Mouse (Mus musculus): ENCODE results near the gene Il11. TPM values are rescaled to one million over a fixed set of nuclear protein-coding genes. Genes with fewer than 3 reads are reported as not detected.

Il11 gene
- polyA plus RNA-seq, 2 experiments, result 0.03 TPM; not detected in 1

DNA sequence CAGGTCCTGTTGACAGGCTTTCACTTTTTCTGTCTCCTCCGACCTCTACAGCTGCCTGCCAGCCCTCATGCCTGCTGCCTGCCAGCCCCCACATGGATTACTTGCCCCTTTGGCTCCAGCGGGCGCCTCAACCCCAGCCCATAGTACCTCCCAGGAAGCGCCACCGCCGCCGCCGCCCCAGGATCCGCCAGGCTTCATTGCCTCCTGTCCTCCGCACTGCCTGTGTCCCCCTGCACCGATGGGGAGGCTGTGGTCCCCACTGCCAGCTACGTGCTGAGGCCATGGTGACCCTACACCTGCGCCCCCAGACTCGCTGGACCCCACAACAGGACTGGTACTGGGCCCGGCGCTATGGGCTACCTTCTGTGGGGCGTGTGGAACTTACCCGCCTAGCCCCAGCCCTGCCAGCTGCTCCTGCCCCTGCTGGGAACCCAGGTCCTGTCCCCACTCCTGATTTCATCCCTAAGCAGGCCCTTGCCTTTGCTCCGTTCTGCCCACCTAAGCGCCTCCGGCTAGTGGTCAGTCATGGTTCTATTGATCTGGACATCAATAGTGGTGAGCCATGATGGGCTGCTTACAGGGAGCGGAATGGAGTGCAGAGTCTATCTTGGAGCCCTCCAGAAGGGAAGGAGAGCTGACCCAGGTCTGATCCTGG, 36.2 kb downstream of the Il11 start:
- H3K9ac ChIP-seq (replicated peaks), result peak overlapping the region; percentile 61
- TF ChIP-seq EP300 (IDR thresholded peaks at IDR 0.05; ENCODE audit: low read depth) (no peak), CTCF (IDR thresholded peaks at IDR 0.05; ENCODE audit: low read depth) (no peak)
- H3K4me2 ChIP-seq (ENCODE audit: low read depth), result peak overlapping the region; percentile 95
- H3K4me3 ChIP-seq (ENCODE audit: insufficient read depth in 1 of 2, low read depth in 2 of 2, low read length in 2 of 2), result no peak overlapping the region
- H3K36me3 ChIP-seq (replicated peaks; ENCODE audit: control insufficient read depth, insufficient read depth, low read depth), result peaks cover 15% of the 10 kb centered on the region
- H3K9me3 ChIP-seq (ENCODE audit: control insufficient read depth, low read length), result no peaks in the 10 kb centered on the region
- ATAC-seq (ENCODE audit: insufficient read depth), result no peak
- no peak for DNase-seq (ENCODE audit: low read depth in 3 of 3, low spot score in 3 of 3)
- 80% methylated on average over 22 of the region's 22 CpGs for WGBS (ENCODE audit: insufficient replicate concordance)
- peaks cover 72 to 81% of the 10 kb centered on the region in 2 experiments for H3K4me1 ChIP-seq (replicated peaks; ENCODE audit: control insufficient read depth in 2 of 2, insufficient read depth in 2 of 2, low read length in 1 of 2)
- no peaks in the 10 kb centered on the region for H3K27me3 ChIP-seq (ENCODE audit: control insufficient read depth, insufficient read depth, low read length)
- peak overlapping the region; percentile 97 for H3K27ac ChIP-seq

DNA sequence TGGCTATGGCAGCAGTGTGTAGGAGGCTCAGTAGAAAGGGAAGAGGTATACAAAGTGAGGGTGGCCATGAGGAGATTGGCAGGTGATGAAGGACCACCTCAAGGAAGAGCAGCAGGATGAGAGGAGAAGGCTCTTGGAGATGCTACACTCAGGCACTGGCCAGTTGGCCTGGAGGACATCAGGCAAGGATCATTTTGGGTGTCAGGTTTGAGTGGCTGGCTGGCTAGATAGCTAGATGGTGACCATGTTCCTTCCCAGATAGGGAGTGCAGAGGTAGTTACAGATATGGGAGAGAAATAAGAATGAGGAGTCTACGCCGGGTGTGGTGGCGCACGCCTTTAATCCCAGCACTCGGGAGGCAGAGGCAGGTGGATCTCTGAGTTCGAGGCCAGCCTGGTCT, 37.8 kb downstream of the Il11 start:
- Histone ChIP-seq H3K9ac (replicated peaks) (peak overlapping the region; percentile 76), H3K27ac (peak overlapping the region; percentile 74), H3K27me3 (ENCODE audit: control insufficient read depth, insufficient read depth, low read length) (no peaks in the 10 kb centered on the region), H3K4me2 (ENCODE audit: low read depth) (peak overlapping the region; percentile 95), H3K36me3 (replicated peaks; ENCODE audit: control insufficient read depth, insufficient read depth, low read depth) (peaks cover 15% of the 10 kb centered on the region), H3K9me3 (ENCODE audit: control insufficient read depth, low read length) (no peaks in the 10 kb centered on the region), H3K4me3 (ENCODE audit: insufficient read depth in 1 of 2, low read depth in 2 of 2, low read length in 2 of 2) (no peak overlapping the region), H3K4me1 (replicated peaks; ENCODE audit: control insufficient read depth in 2 of 2, insufficient read depth in 2 of 2, low read length in 1 of 2) (peaks cover 72 to 77% of the 10 kb centered on the region in 2 experiments)
- ATAC-seq (ENCODE audit: insufficient read depth), result no peak
- DNase-seq (ENCODE audit: low read depth in 3 of 3, low spot score in 3 of 3), result no peak
- 48% methylated on average over 5 of the region's 6 CpGs for WGBS (ENCODE audit: insufficient replicate concordance)
- TF ChIP-seq EP300 (IDR thresholded peaks at IDR 0.05; ENCODE audit: low read depth) (peak; percentile 46; the same call in 1 of the 2 replicates), CTCF (IDR thresholded peaks at IDR 0.05; ENCODE audit: low read depth) (no peak)

DNA sequence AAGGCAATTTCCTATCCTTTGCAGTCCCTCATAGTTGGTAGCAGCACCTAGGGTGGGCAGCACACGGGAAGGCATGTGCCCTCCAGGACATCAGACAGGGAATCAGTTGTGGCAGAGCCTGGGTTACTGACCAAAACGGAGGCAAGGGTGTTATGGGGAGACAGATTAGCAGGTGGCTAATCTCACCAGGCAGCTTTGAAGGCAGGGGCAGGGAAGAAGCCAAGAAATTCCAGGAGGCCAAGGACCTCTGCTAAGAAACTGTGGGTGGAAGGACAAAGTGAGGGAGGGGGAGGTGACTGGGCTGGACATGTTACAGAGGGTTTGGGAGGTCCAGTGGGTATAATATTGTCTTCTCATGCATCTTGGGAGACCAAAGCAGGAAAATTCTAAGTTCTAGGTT, 39.3 kb downstream of the Il11 start:
- WGBS (ENCODE audit: insufficient replicate concordance), result 17% methylated on average over 2 of the region's 2 CpGs
- H3K4me1 ChIP-seq (replicated peaks; ENCODE audit: control insufficient read depth in 2 of 2, insufficient read depth in 2 of 2, low read length in 1 of 2), result peaks cover 63 to 71% of the 10 kb centered on the region in 2 experiments
- H3K9ac ChIP-seq (replicated peaks), result peak overlapping the region; percentile 76
- peaks cover 15% of the 10 kb centered on the region for H3K36me3 ChIP-seq (replicated peaks; ENCODE audit: control insufficient read depth, insufficient read depth, low read depth)
- H3K4me3 ChIP-seq (ENCODE audit: insufficient read depth in 1 of 2, low read depth in 2 of 2, low read length in 2 of 2), result peak overlapping the region; percentile 69 to 99
- H3K27me3 ChIP-seq (ENCODE audit: control insufficient read depth, insufficient read depth, low read length), result no peaks in the 10 kb centered on the region
- no peaks in the 10 kb centered on the region for H3K9me3 ChIP-seq (ENCODE audit: control insufficient read depth, low read length)
- H3K4me2 ChIP-seq (ENCODE audit: low read depth), result peak overlapping the region; percentile 95
- DNase-seq (ENCODE audit: low read depth in 3 of 3, low spot score in 3 of 3) (peak in 1 of 3 experiments; percentile 84), ATAC-seq (ENCODE audit: insufficient read depth) (peak; percentile 2; the same call in 1 of the 2 replicates)
- peak overlapping the region; percentile 74 for H3K27ac ChIP-seq
- no peak for TF ChIP-seq CTCF (IDR thresholded peaks at IDR 0.05; ENCODE audit: low read depth)
- peak; percentile 89 for TF ChIP-seq EP300 (IDR thresholded peaks at IDR 0.05; ENCODE audit: low read depth)

DNA sequence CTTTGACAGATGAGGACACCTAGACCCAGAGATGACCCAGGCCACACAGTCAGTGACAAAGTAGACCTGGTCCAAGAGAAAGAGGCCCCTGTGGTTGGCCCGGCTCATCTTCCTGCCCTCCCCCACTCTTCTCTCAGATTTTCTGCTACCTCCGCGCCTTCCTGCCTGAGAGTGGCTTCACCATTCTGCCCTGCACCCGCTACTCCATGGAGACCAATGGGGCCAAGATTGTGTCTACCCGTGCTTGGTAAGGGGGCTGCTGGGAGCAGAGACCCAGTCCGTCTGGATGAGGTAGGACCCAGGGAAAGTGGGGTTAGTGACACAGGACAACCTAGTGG, 40.2 kb downstream of the Il11 start:
- no peaks in the 10 kb centered on the region for H3K27me3 ChIP-seq (ENCODE audit: control insufficient read depth, insufficient read depth, low read length)
- peak overlapping the region; percentile 76 for H3K9ac ChIP-seq (replicated peaks)
- H3K4me1 ChIP-seq (replicated peaks; ENCODE audit: control insufficient read depth in 2 of 2, insufficient read depth in 2 of 2, low read length in 1 of 2), result peaks cover 54 to 62% of the 10 kb centered on the region in 2 experiments
- no peaks in the 10 kb centered on the region for H3K9me3 ChIP-seq (ENCODE audit: control insufficient read depth, low read length)
- peak overlapping the region; percentile 74 for H3K27ac ChIP-seq
- H3K4me2 ChIP-seq (ENCODE audit: low read depth), result peak overlapping the region; percentile 95
- TF ChIP-seq CTCF (IDR thresholded peaks at IDR 0.05; ENCODE audit: low read depth) (no peak), EP300 (IDR thresholded peaks at IDR 0.05; ENCODE audit: low read depth) (no peak)
- peaks cover 15% of the 10 kb centered on the region for H3K36me3 ChIP-seq (replicated peaks; ENCODE audit: control insufficient read depth, insufficient read depth, low read depth)
- DNase-seq (ENCODE audit: low read depth in 3 of 3, low spot score in 3 of 3), result no peak
- WGBS (ENCODE audit: insufficient replicate concordance), result 55% methylated on average over 6 of the region's 6 CpGs
- no peak for ATAC-seq (ENCODE audit: insufficient read depth)
- H3K4me3 ChIP-seq (ENCODE audit: insufficient read depth in 1 of 2, low read depth in 2 of 2, low read length in 2 of 2), result peak overlapping the region; percentile 69 to 99

DNA sequence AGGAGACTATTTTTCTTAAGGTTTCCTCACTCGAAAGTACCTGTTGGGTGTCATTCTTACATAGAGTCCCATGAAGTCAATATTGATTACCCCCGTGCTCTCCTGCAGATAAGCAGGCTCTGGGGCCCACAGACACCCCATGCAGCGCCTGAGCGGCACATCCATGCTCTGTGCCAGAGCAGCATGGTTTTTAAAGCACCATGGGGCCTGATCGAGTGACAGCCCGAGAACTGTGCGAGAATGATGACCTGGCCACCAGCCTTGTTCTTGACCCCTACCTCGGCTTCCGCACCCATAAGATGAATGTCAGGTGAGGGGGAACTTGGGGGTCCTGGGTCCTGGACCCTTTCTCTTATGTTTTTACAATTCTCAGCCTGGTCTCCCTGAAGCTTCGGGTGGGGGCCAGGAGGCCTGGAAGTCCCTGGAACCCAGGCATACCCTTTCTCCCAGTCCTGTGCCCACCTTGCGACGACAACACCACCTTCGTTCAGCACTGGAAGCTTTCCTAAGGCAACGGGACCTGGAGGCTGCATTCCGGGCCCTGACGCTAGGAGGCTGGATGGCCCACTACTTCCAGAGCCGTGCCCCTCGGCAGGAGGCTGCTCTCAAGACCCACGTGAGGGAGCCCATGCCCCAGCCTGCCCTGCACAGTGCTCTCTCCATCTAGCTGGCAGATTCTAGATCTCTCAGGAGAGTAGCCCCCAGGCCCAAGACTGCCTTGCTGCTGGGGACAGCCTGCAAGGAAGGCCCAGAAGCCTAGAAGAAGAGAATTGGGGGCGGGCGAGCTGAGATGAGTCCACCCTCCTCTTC, 40.8 kb downstream of the Il11 start:
- Histone ChIP-seq H3K36me3 (replicated peaks; ENCODE audit: control insufficient read depth, insufficient read depth, low read depth) (peaks cover 15% of the 10 kb centered on the region), H3K4me1 (replicated peaks; ENCODE audit: control insufficient read depth in 2 of 2, insufficient read depth in 2 of 2, low read length in 1 of 2) (peaks cover 50 to 56% of the 10 kb centered on the region in 2 experiments), H3K9ac (replicated peaks) (peak overlapping the region; percentile 76), H3K4me2 (ENCODE audit: low read depth) (peak overlapping the region; percentile 95), H3K9me3 (ENCODE audit: control insufficient read depth, low read length) (no peaks in the 10 kb centered on the region), H3K27ac (peak overlapping the region; percentile 74), H3K27me3 (ENCODE audit: control insufficient read depth, insufficient read depth, low read length) (no peaks in the 10 kb centered on the region), H3K4me3 (ENCODE audit: insufficient read depth in 1 of 2, low read depth in 2 of 2, low read length in 2 of 2) (peak overlapping the region; percentile 69 to 99)
- TF ChIP-seq EP300 (IDR thresholded peaks at IDR 0.05; ENCODE audit: low read depth), result no peak
- peak; percentile 20; the same call in 1 of the 2 replicates for TF ChIP-seq CTCF (IDR thresholded peaks at IDR 0.05; ENCODE audit: low read depth)
- DNase-seq (ENCODE audit: low read depth in 3 of 3, low spot score in 3 of 3) (peak in 1 of 3 experiments; percentile 63), ATAC-seq (ENCODE audit: insufficient read depth) (peak; percentile 45)
- WGBS (ENCODE audit: insufficient replicate concordance), result 52% methylated on average over 21 of the region's 21 CpGs
